Mouse (Mus musculus) CH12.LX (cell line): Measurements from ENCODE around the gene Ikzf3. TPM values are rescaled to one million over a fixed set of nuclear protein-coding genes. Genes with fewer than 3 reads are reported as not detected.

Experiments used
- DNase-seq: peaks from one replicate; pipeline ENCODE4 v3.0.0-alpha.2; 2013; ENCODE audit errors: extremely low read depth
- H3K27ac ChIP-seq: 2 replicates; pipeline ENCODE4 v1.5.1; 2012; ENCODE audit warnings: low read depth, mild to moderate bottlenecking, control low read depth, moderate library complexity; ENCODE audit not compliant: insufficient read depth
- H3K27me3 ChIP-seq: replicated peaks from 2 replicates; pipeline ENCODE3; 2012; ENCODE audit warnings: inconsistent platforms
- H3K36me3 ChIP-seq, 2 experiments: replicated peaks in 1 of 2; 2 replicates each; pipeline versions ENCODE3 to v1.6.1; 2012; ENCODE audit warnings: inconsistent platforms in 1 of 2, low read length in 1 of 2, mild to moderate bottlenecking in 1 of 2, mixed read lengths in 1 of 2, moderate library complexity in 1 of 2; ENCODE audit not compliant: control insufficient read depth in 1 of 2, insufficient read depth in 1 of 2
- H3K4me1 ChIP-seq, 2 experiments: 2 replicates each; pipeline ENCODE4 v1.6.1; 2012; ENCODE audit warnings: inconsistent platforms in 1 of 2, moderate library complexity in 1 of 2; ENCODE audit not compliant: insufficient read depth in 2 of 2, control insufficient read depth in 1 of 2
- H3K4me2 ChIP-seq: 2 replicates; pipeline ENCODE4 v1.6.1; 2012; ENCODE audit warnings: low read depth, mild to moderate bottlenecking, control low read depth; ENCODE audit not compliant: poor library complexity, insufficient read depth, severe bottlenecking
- H3K4me3 ChIP-seq, 3 experiments: fragments of 150-350 bp in 1 of 3; sonication (generic) in 1 of 3; replicated peaks in 1 of 3; 2 replicates each; pipeline versions ENCODE3 to v1.5.1; 2011 to 2012; ENCODE audit warnings: low read depth in 2 of 3, low read length in 2 of 3, mild to moderate bottlenecking in 2 of 3, moderate library complexity in 2 of 3, control low read depth in 1 of 3, improper control_type of control experiment in 1 of 3, inconsistent platforms in 1 of 3, mixed read lengths in 1 of 3; ENCODE audit not compliant: poor library complexity in 1 of 3
- H3K79me2 ChIP-seq: replicated peaks from 2 replicates; pipeline ENCODE4 v1.6.1; 2012; ENCODE audit warnings: mild to moderate bottlenecking, moderate library complexity; ENCODE audit not compliant: control insufficient read depth, poor library complexity, insufficient read depth, severe bottlenecking; ENCODE audit errors: extremely low read depth
- H3K9ac ChIP-seq: 2 replicates; pipeline ENCODE4 v1.6.1; 2012; ENCODE audit warnings: low read depth, mild to moderate bottlenecking, control low read depth, moderate library complexity; ENCODE audit not compliant: insufficient read depth
- H3K9me3 ChIP-seq: replicated peaks from 2 replicates; pipeline ENCODE3; 2012; ENCODE audit warnings: low read length, inconsistent platforms, mixed read lengths
- CHD1 ChIP-seq: IDR thresholded peaks from 2 replicates; pipeline ENCODE4 v1.6.1; 2012; ENCODE audit warnings: low read depth, low read length, improper control_type of control experiment, inconsistent platforms
- E2F4 ChIP-seq: IDR thresholded peaks from 2 replicates; pipeline ENCODE4 v1.6.1; 2011; ENCODE audit warnings: low read depth, low read length, improper control_type of control experiment; ENCODE audit not compliant: insufficient replicate concordance
- GABPA ChIP-seq: IDR thresholded peaks from 2 replicates; pipeline ENCODE4 v1.6.1; 2012; ENCODE audit warnings: low read depth, low read length, improper control_type of control experiment, inconsistent platforms; ENCODE audit not compliant: insufficient replicate concordance
- JUND ChIP-seq: conservative IDR thresholded peaks from 2 replicates; pipeline ENCODE4 v1.6.1; 2011; ENCODE audit warnings: low read depth, low read length, improper control_type of control experiment
- MAX ChIP-seq: IDR thresholded peaks from 2 replicates; pipeline ENCODE4 v1.6.1; 2011; ENCODE audit warnings: low read length, improper control_type of control experiment
- MEF2A ChIP-seq: IDR thresholded peaks from 2 replicates; pipeline ENCODE4 v1.6.1; 2014; ENCODE audit warnings: low read depth, mild to moderate bottlenecking, inconsistent platforms, low read length, improper control_type of control experiment, borderline replicate concordance
- MXI1 ChIP-seq: IDR thresholded peaks from 2 replicates; pipeline ENCODE4 v1.6.1; 2011; ENCODE audit warnings: mild to moderate bottlenecking, low read depth, low read length, improper control_type of control experiment
- MYC ChIP-seq: IDR thresholded peaks from 2 replicates; pipeline ENCODE4 v1.6.1; 2011; ENCODE audit warnings: low read depth, mild to moderate bottlenecking, improper control_type of control experiment, low read length
- NRF1 ChIP-seq: IDR thresholded peaks from 2 replicates; pipeline ENCODE4 v1.6.1; 2014; ENCODE audit warnings: low read depth, mild to moderate bottlenecking, inconsistent platforms, low read length, improper control_type of control experiment, moderate library complexity
- POLR2A ChIP-seq: IDR thresholded peaks from 2 replicates; pipeline ENCODE4 v1.6.1; 2011; ENCODE audit warnings: low read depth, mild to moderate bottlenecking, improper control_type of control experiment, low read length
- POLR2AphosphoS2 ChIP-seq: IDR thresholded peaks from 2 replicates; pipeline ENCODE4 v1.6.1; 2011; ENCODE audit warnings: low read depth, low read length, improper control_type of control experiment
- RAD21 ChIP-seq: IDR thresholded peaks from 2 replicates; pipeline ENCODE4 v1.6.1; 2011; ENCODE audit warnings: low read depth, mild to moderate bottlenecking, low read length, improper control_type of control experiment, moderate library complexity
- RCOR1 ChIP-seq: conservative IDR thresholded peaks from 2 replicates; pipeline ENCODE4 v1.6.1; 2012; ENCODE audit warnings: low read depth, mild to moderate bottlenecking, inconsistent platforms, low read length, improper control_type of control experiment
- SIN3A ChIP-seq: IDR thresholded peaks from 2 replicates; pipeline ENCODE4 v1.6.1; 2012; ENCODE audit warnings: low read length, improper control_type of control experiment, inconsistent platforms
- SMC3 ChIP-seq: IDR thresholded peaks from 2 replicates; pipeline ENCODE4 v1.6.1; 2011; ENCODE audit warnings: low read depth, low read length, improper control_type of control experiment
- TBP ChIP-seq: conservative IDR thresholded peaks from 2 replicates; pipeline ENCODE4 v1.6.1; 2011; ENCODE audit warnings: low read depth, low read length, improper control_type of control experiment
- ZC3H11A ChIP-seq: IDR thresholded peaks from 2 replicates; pipeline ENCODE4 v1.6.1; 2012; ENCODE audit warnings: low read depth, mild to moderate bottlenecking, inconsistent platforms, low read length, improper control_type of control experiment
- ZKSCAN1 ChIP-seq: IDR thresholded peaks from 2 replicates; pipeline ENCODE4 v1.6.1; 2012; ENCODE audit warnings: low read depth, inconsistent platforms, low read length, improper control_type of control experiment, borderline replicate concordance
- ZMIZ1 ChIP-seq: IDR thresholded peaks from 2 replicates; pipeline ENCODE4 v1.6.1; 2012; ENCODE audit warnings: low read depth, mild to moderate bottlenecking, inconsistent platforms, low read length, improper control_type of control experiment
- ZNF384 ChIP-seq: IDR thresholded peaks from 2 replicates; pipeline ENCODE4 v1.6.1; 2012; ENCODE audit warnings: low read depth, low read length, improper control_type of control experiment, inconsistent platforms
- dilution Hi-C: fragments of 300-500 bp; cut with MboI; formaldehyde crosslinking; loops from 2 replicates; pipeline ENCODE4 v1.14.3; 2020; ENCODE audit warnings: low sequenced_read_pairs; ENCODE audit not compliant: extremely low pct_unique_long_range_greater_than_20kb, extremely low pct_ligation_motif_present
- in situ Hi-C: fragments of 300-500 bp; cut with MboI; formaldehyde crosslinking; loops from 3 replicates; pipeline ENCODE4 v1.14.3; 2019; ENCODE audit warnings: low sequenced_read_pairs, low pct_ligation_motif_present, low pct_unique_long_range_greater_than_20kb, mixed read lengths
- polyA plus RNA-seq: library from polyadenylated mRNA; unstranded; fragments of >175 nt; gene quantifications from 2 replicates; pipeline ENCODE4 v1.2.1, GENCODE M21; 2012; ENCODE audit warnings: low read depth; ENCODE audit not compliant: insufficient read length
- total RNA-seq, 2 experiments: library from RNA; depleted of rRNA; stranded (reverse); fragments of 300-350 nt in 1 of 2; fragments of >200 nt in 1 of 2; gene quantifications; 2 replicates each; pipeline ENCODE4 v1.2.3; 2012 to 2014

The Ikzf3 gene
- total and polyA plus RNA-seq, 3 experiments = 110 to 238 (median 130) TPM

DNA sequence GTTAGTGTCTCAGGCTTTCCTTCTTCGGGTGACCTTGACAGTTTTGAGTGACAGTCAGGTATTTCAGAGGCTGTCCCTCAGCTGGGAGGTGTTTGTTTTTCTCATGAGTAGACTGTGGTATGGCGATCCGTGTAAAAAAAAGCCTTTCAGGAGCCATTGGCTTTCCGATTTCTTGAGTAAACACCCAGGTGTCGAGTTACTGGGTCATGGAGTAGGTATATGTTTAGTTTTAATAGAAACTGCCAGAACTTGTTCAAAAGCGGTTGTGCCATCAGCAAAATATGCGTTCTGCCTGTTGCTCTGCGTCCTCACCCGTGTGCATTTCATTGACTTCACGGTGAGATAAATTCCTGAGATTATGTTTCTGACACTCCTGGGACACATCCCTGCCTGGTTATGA is 25.4 kb downstream of the Ikzf3 start:
- H3K27ac ChIP-seq = no peak overlapping the region
- H3K9ac ChIP-seq = no peak overlapping the region
- no peaks in the 10 kb centered on the region for H3K9me3 ChIP-seq
- peaks cover 22% of the 10 kb centered on the region for H3K79me2 ChIP-seq
- in situ Hi-C loops = no loop called here
- peaks cover 17 to 66% of the 10 kb centered on the region in 2 experiments for H3K36me3 ChIP-seq
- no peak overlapping the region for H3K4me2 ChIP-seq
- dilution Hi-C loops = no loop called here
- peaks cover 6 to 74% of the 10 kb centered on the region in 2 experiments; a peak in 3 of 4 replicates for H3K4me1 ChIP-seq
- DNase-seq = no peak
- TF ChIP-seq ZKSCAN1 = no peak
- TF ChIP-seq RCOR1 = no peak
- no peak for TF ChIP-seq MEF2A
- TF ChIP-seq SMC3 = no peak
- H3K27me3 ChIP-seq = no peaks in the 10 kb centered on the region
- H3K4me3 ChIP-seq = no peak overlapping the region

DNA sequence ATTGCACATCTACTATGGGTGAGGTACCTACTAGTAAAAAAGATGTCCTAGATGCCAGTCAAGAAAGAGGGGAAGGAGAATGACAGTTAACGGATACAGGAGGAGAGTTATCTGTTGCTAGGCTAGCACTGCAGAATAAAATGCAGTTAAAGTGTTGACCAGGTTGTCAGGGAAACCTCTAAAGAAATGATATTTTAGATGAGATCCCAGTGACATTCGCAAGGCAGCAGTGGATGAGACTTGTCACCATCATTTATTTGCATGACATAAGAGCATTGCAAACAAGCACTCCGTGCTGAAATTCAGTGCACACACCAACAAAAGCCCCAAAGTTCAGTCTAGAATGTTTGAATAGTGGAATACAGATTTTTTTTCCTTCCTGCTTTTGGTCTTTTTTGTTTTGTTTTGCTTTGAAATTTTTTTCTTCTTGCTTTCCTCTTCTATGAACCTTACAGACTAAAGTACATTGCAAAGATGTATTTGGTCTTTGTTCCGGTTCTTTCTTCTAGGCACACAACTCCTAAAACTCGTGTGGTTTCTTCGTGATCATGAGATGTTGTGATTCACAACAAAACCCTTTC is 32.4 kb downstream of the Ikzf3 start:
- no peaks in the 10 kb centered on the region for H3K27me3 ChIP-seq
- no peak for TF ChIP-seq NRF1
- H3K79me2 ChIP-seq = no peaks in the 10 kb centered on the region
- no peaks in the 10 kb centered on the region for H3K9me3 ChIP-seq
- DNase-seq = no peak
- in situ Hi-C loops (no loop called here), dilution Hi-C loops (no loop called here)
- peaks cover 4 to 56% of the 10 kb centered on the region in 2 experiments; a peak in 3 of 4 replicates for H3K4me1 ChIP-seq
- peaks cover 61 to 92% of the 10 kb centered on the region in 2 experiments for H3K36me3 ChIP-seq
- H3K27ac ChIP-seq = no peak overlapping the region
- H3K4me3 ChIP-seq = no peak overlapping the region
- H3K4me2 ChIP-seq = no peak overlapping the region
- no peak overlapping the region for H3K9ac ChIP-seq

DNA sequence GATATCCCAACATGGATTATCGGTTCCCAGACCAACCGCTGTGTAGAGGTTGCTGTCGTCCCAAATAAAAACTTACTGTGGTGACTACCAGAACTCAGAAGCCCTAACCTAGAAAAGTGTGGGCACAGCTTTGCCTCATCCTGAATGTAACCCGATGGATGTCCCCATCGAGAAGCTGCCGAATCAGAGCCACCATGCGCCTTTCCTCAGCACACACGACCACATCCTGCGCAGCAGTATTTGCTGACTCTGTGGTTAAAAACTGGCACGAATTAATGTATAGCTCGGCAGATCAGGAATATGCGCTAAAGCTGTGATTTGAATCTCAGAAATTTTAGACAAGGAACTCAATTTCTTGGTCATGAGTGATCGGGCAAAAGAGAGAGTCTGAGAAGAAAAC is 33.0 kb downstream of the Ikzf3 start:
- H3K79me2 ChIP-seq = 0 out of 2 replicates have a peak, but pooled peaks cover 3% of the 10 kb centered on the region
- in situ Hi-C loops = no loop called here
- DNase-seq = no peak
- H3K4me3 ChIP-seq = no peak overlapping the region
- no peak overlapping the region for H3K9ac ChIP-seq
- TF ChIP-seq GABPA (no peak), CHD1 (no peak), RCOR1 (no peak), ZKSCAN1 (no peak), SIN3A (no peak), TBP (no peak), POLR2AphosphoS2 (no peak), JUND (no peak), POLR2A (no peak), RAD21 (no peak), ZC3H11A (no peak), MXI1 (no peak), ZNF384 (no peak), E2F4 (no peak), ZMIZ1 (no peak), MYC (no peak), MEF2A (no peak), MAX (no peak)
- H3K27ac ChIP-seq = no peak overlapping the region
- peaks cover 66 to 91% of the 10 kb centered on the region in 2 experiments for H3K36me3 ChIP-seq
- peaks cover 2% of the 10 kb centered on the region for H3K9me3 ChIP-seq
- H3K4me2 ChIP-seq = no peak overlapping the region
- no peaks in the 10 kb centered on the region for H3K27me3 ChIP-seq
- H3K4me1 ChIP-seq = peaks cover 4 to 56% of the 10 kb centered on the region in 2 experiments; a peak in 3 of 4 replicates
- dilution Hi-C loops = no loop called here
